Mouse (Mus musculus): Measurements from ENCODE around the gene Cep104. TPM values are rescaled to one million over a fixed set of nuclear protein-coding genes. Genes with fewer than 3 reads are reported as not detected.

The Cep104 gene
- polyA plus RNA-seq, 1 experiment from 2014 or later, result 3.8 TPM

DNA sequence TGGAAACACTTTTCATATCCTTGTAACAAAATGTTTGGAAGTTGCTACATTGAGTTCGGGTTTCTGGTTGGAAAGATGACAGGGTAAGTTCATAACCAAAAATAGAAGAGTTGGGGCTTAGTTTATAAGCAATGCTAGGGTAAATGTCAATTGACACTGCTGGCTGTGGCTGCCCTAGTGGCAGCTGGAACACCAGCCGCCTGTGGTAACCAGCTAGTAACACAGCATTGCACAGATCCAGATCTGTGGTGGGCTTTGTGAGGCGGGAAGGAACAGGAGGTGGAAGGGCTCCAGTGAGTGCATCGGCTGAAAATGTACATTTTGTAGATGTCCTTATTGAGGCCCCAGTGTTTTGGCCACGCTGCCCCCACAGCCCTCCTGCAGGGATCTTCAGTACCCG, 774 bp downstream of the Cep104 start:
- no peak for ATAC-seq
- H3K4me2 ChIP-seq (replicated peaks; ENCODE audit: low read depth), result peak overlapping the region; percentile 90
- peak; percentile 23; the same call in 1 of the 2 replicates for TF ChIP-seq CTCF (IDR thresholded peaks at IDR 0.05; ENCODE audit: low read depth)
- H3K9me3 ChIP-seq (ENCODE audit: control insufficient read depth), result no peaks in the 10 kb centered on the region
- H3K27ac ChIP-seq (ENCODE audit: low read depth, low read length), result no peak overlapping the region
- WGBS, result 40% methylated on average over 6 of the region's 6 CpGs
- H3K27me3 ChIP-seq (replicated peaks; ENCODE audit: control insufficient read depth, insufficient read depth, low read length), result no peaks in the 10 kb centered on the region
- H3K4me3 ChIP-seq (ENCODE audit: low read depth, low read length), result peak overlapping the region; percentile 92
- H3K4me1 ChIP-seq (replicated peaks; ENCODE audit: control insufficient read depth, insufficient read depth, low read length), result peaks cover 6% of the 10 kb centered on the region; the same call in 1 of the 2 replicates
- H3K9ac ChIP-seq (ENCODE audit: low read depth, low read length), result peak overlapping the region; percentile 93
- H3K36me3 ChIP-seq (ENCODE audit: control insufficient read depth, insufficient read depth), result peaks cover 25% of the 10 kb centered on the region

GRCm38 (mm10) chr4:153979243-153979642, 4.2 kb downstream of the Cep104 start:
- H3K9me3 ChIP-seq (ENCODE audit: control insufficient read depth), result no peaks in the 10 kb centered on the region
- peaks cover 34% of the 10 kb centered on the region for H3K36me3 ChIP-seq (ENCODE audit: control insufficient read depth, insufficient read depth)
- ATAC-seq, result no peak
- whole genome bisulfite sequencing, result 88% methylated on average over 10 of the region's 10 CpGs
- H3K9ac ChIP-seq (ENCODE audit: low read depth, low read length), result no peak overlapping the region
- peaks cover 6% of the 10 kb centered on the region; the same call in 1 of the 2 replicates for H3K4me1 ChIP-seq (replicated peaks; ENCODE audit: control insufficient read depth, insufficient read depth, low read length)
- H3K4me2 ChIP-seq (replicated peaks; ENCODE audit: low read depth), result no peak overlapping the region
- TF ChIP-seq CTCF (IDR thresholded peaks at IDR 0.05; ENCODE audit: low read depth), result no peak
- no peaks in the 10 kb centered on the region for H3K27me3 ChIP-seq (replicated peaks; ENCODE audit: control insufficient read depth, insufficient read depth, low read length)
- no peak overlapping the region for H3K4me3 ChIP-seq (ENCODE audit: low read depth, low read length)
- no peak overlapping the region for H3K27ac ChIP-seq (ENCODE audit: low read depth, low read length)

GRCm38 (mm10) chr4:153980470-153980869, 5.5 kb downstream of the Cep104 start:
- H3K9me3 ChIP-seq (ENCODE audit: control insufficient read depth), result no peaks in the 10 kb centered on the region
- H3K4me1 ChIP-seq (replicated peaks; ENCODE audit: control insufficient read depth, insufficient read depth, low read length), result peaks cover 6% of the 10 kb centered on the region; the same call in 1 of the 2 replicates
- H3K4me2 ChIP-seq (replicated peaks; ENCODE audit: low read depth), result no peak overlapping the region
- H3K4me3 ChIP-seq (ENCODE audit: low read depth, low read length), result no peak overlapping the region
- no peak overlapping the region for H3K9ac ChIP-seq (ENCODE audit: low read depth, low read length)
- 90% methylated on average over 11 of the region's 11 CpGs for WGBS
- ATAC-seq, result no peak
- H3K36me3 ChIP-seq (ENCODE audit: control insufficient read depth, insufficient read depth), result peaks cover 46% of the 10 kb centered on the region
- TF ChIP-seq CTCF (IDR thresholded peaks at IDR 0.05; ENCODE audit: low read depth), result no peak
- no peak overlapping the region for H3K27ac ChIP-seq (ENCODE audit: low read depth, low read length)
- no peaks in the 10 kb centered on the region for H3K27me3 ChIP-seq (replicated peaks; ENCODE audit: control insufficient read depth, insufficient read depth, low read length)

DNA sequence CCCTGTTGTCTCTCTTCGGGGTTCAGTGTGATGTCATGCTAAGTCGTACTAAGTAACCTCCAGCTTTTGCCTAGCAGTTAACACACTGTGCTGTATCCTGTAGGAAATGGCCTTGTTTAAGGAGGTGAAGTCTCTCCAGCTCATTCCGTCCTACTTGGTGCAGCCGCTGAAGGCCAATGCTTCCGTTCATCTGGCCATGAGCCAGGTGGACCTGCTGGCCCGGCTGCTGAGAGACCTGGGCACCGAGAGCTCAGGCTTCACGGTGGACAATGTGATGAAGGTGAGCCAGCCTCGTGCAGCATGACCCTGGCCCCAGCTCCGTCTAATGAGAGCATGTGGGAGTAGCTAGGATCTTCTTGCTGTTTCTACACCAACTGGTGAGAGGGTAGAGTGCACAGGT, 17.7 kb downstream of the Cep104 start:
- Histone ChIP-seq H3K4me1 (replicated peaks; ENCODE audit: control insufficient read depth, insufficient read depth, low read length) (no peaks in the 10 kb centered on the region), H3K27ac (ENCODE audit: low read depth, low read length) (no peak overlapping the region), H3K4me2 (replicated peaks; ENCODE audit: low read depth) (no peak overlapping the region), H3K9me3 (ENCODE audit: control insufficient read depth) (no peaks in the 10 kb centered on the region), H3K9ac (ENCODE audit: low read depth, low read length) (no peak overlapping the region), H3K27me3 (replicated peaks; ENCODE audit: control insufficient read depth, insufficient read depth, low read length) (no peaks in the 10 kb centered on the region), H3K4me3 (ENCODE audit: low read depth, low read length) (no peak overlapping the region), H3K36me3 (ENCODE audit: control insufficient read depth, insufficient read depth) (peaks cover 69% of the 10 kb centered on the region)
- TF ChIP-seq CTCF (IDR thresholded peaks at IDR 0.05; ENCODE audit: low read depth), result no peak
- WGBS, result 92% methylated on average over 10 of the region's 10 CpGs
- no peak for ATAC-seq

DNA sequence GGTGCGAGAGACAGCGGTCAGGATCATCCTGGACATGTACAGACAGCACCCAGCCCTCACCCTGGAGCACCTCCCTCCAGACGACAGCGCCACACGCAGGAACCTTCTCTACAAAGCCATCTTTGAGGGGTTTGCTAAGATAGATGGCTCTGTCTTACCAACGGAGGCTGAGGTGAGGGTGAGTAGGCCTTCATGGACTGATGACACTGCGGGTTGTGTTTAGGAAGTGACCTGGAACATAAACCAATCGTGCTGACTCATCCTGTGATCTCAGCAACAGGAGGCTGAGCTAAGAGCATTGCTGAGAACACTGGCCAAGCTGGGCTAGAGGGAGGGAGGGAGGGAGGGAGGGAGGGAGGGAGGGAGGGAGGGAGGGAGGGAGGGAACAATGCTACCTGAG, 18.5 kb downstream of the Cep104 start:
- H3K36me3 ChIP-seq (ENCODE audit: control insufficient read depth, insufficient read depth), result peaks cover 70% of the 10 kb centered on the region
- H3K9me3 ChIP-seq (ENCODE audit: control insufficient read depth), result no peaks in the 10 kb centered on the region
- H3K4me2 ChIP-seq (replicated peaks; ENCODE audit: low read depth), result no peak overlapping the region
- 86% methylated on average over 8 of the region's 8 CpGs for WGBS
- H3K27ac ChIP-seq (ENCODE audit: low read depth, low read length), result no peak overlapping the region
- no peak overlapping the region for H3K9ac ChIP-seq (ENCODE audit: low read depth, low read length)
- H3K27me3 ChIP-seq (replicated peaks; ENCODE audit: control insufficient read depth, insufficient read depth, low read length), result no peaks in the 10 kb centered on the region
- ATAC-seq, result no peak
- H3K4me1 ChIP-seq (replicated peaks; ENCODE audit: control insufficient read depth, insufficient read depth, low read length), result no peaks in the 10 kb centered on the region
- no peak for TF ChIP-seq CTCF (IDR thresholded peaks at IDR 0.05; ENCODE audit: low read depth)
- no peak overlapping the region for H3K4me3 ChIP-seq (ENCODE audit: low read depth, low read length)

DNA sequence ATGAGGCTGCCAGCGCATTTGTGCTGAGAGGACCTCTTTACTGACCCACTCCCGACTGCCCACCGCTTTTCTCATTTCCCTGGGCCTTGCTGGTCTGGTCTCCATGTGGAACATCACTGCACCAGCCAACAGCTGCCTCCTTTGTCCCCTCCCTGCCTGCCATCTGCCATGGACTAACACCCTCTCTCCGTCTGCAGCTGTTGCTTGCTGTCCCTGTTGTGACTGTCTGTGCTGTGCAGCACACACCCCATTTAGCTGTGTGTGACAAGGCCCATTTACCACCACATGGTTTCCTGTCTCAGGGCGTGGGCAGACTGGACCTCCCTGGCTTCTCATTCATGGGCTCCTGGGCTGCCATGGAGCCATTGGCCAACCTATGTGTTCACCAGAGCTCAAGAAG, 30.5 kb downstream of the Cep104 start:
- Histone ChIP-seq H3K9ac (ENCODE audit: low read depth, low read length) (no peak overlapping the region), H3K27me3 (replicated peaks; ENCODE audit: control insufficient read depth, insufficient read depth, low read length) (no peaks in the 10 kb centered on the region), H3K27ac (ENCODE audit: low read depth, low read length) (no peak overlapping the region), H3K4me2 (replicated peaks; ENCODE audit: low read depth) (no peak overlapping the region), H3K4me3 (ENCODE audit: low read depth, low read length) (no peak overlapping the region), H3K4me1 (replicated peaks; ENCODE audit: control insufficient read depth, insufficient read depth, low read length) (no peaks in the 10 kb centered on the region), H3K9me3 (ENCODE audit: control insufficient read depth) (no peaks in the 10 kb centered on the region), H3K36me3 (ENCODE audit: control insufficient read depth, insufficient read depth) (peaks cover 42% of the 10 kb centered on the region)
- TF ChIP-seq CTCF (IDR thresholded peaks at IDR 0.05; ENCODE audit: low read depth), result no peak
- 93% methylated on average over 5 of the region's 5 CpGs for WGBS
- ATAC-seq, result no peak

- Histone ChIP-seq H3K4me3 (ENCODE audit: low read depth, low read length) (no peak overlapping the region), H3K36me3 (ENCODE audit: control insufficient read depth, insufficient read depth) (peaks cover 42% of the 10 kb centered on the region), H3K27ac (ENCODE audit: low read depth, low read length) (no peak overlapping the region), H3K4me1 (replicated peaks; ENCODE audit: control insufficient read depth, insufficient read depth, low read length) (no peaks in the 10 kb centered on the region), H3K9ac (ENCODE audit: low read depth, low read length) (no peak overlapping the region), H3K4me2 (replicated peaks; ENCODE audit: low read depth) (no peak overlapping the region), H3K27me3 (replicated peaks; ENCODE audit: control insufficient read depth, insufficient read depth, low read length) (no peaks in the 10 kb centered on the region), H3K9me3 (ENCODE audit: control insufficient read depth) (no peaks in the 10 kb centered on the region)
- WGBS, result 84% methylated on average over 6 of the region's 6 CpGs
- no peak for ATAC-seq
- no peak for TF ChIP-seq CTCF (IDR thresholded peaks at IDR 0.05; ENCODE audit: low read depth)
These were observed 31.3 kb downstream of the Cep104 start for GRCm38 (mm10) chr4:154006264-154006663.
